Mouse (Mus musculus) splenic B cell, adult 2 months (primary cell): ENCODE data around the gene Sall4.

Experiments used
- DNase-seq: peaks from one replicate; pipeline ENCODE4 v3.0.0-alpha.2; 2011; ENCODE audit warnings: low read depth, low spot score
- H3K27me3 ChIP-seq: 2 replicates; pipeline ENCODE4 v1.6.1; 2012; ENCODE audit warnings: mild to moderate bottlenecking, low read length, moderate library complexity, mixed read lengths; ENCODE audit not compliant: control insufficient read depth, poor library complexity, insufficient read depth, severe bottlenecking
- H3K36me3 ChIP-seq: 2 replicates; pipeline ENCODE4 v1.6.1; 2012; ENCODE audit warnings: mild to moderate bottlenecking, low read length, moderate library complexity, mixed read lengths; ENCODE audit not compliant: control insufficient read depth, poor library complexity, insufficient read depth, severe bottlenecking

Gene Sall4

GRCm38 (mm10) chr2:168734023-168734422 is 33.7 kb downstream of the Sall4 start:
- H3K36me3 ChIP-seq: no peaks in the 10 kb centered on the region
- no peak for DNase-seq
- H3K27me3 ChIP-seq: no peaks in the 10 kb centered on the region; the same call in 1 of the 2 replicates

GRCm38 (mm10) chr2:168731258-168731657 is 36.5 kb downstream of the Sall4 start:
- Histone ChIP-seq H3K27me3 (no peaks in the 10 kb centered on the region), H3K36me3 (no peaks in the 10 kb centered on the region)
- no peak for DNase-seq

GRCm38 (mm10) chr2:168729736-168730135 is 38.0 kb downstream of the Sall4 start:
- no peaks in the 10 kb centered on the region for H3K27me3 ChIP-seq
- H3K36me3 ChIP-seq: no peaks in the 10 kb centered on the region
- no peak for DNase-seq

GRCm38 (mm10) chr2:168728045-168728444 is 39.7 kb downstream of the Sall4 start:
- H3K36me3 ChIP-seq: no peaks in the 10 kb centered on the region
- no peak for DNase-seq
- H3K27me3 ChIP-seq: no peaks in the 10 kb centered on the region

- DNase-seq: no peak
- no peaks in the 10 kb centered on the region for H3K36me3 ChIP-seq
- H3K27me3 ChIP-seq: no peaks in the 10 kb centered on the region
These were observed 41.7 kb downstream of the Sall4 start for GRCm38 (mm10) chr2:168726007-168726406.

- H3K27me3 ChIP-seq: no peaks in the 10 kb centered on the region
- no peak for DNase-seq
- no peaks in the 10 kb centered on the region for H3K36me3 ChIP-seq
These were observed 46.4 kb downstream of the Sall4 start for GRCm38 (mm10) chr2:168721313-168721712.

- no peaks in the 10 kb centered on the region for H3K27me3 ChIP-seq
- no peaks in the 10 kb centered on the region for H3K36me3 ChIP-seq
- no peak for DNase-seq
These were observed 48.0 kb downstream of the Sall4 start for GRCm38 (mm10) chr2:168719742-168720141.

GRCm38 (mm10) chr2:168718735-168719134 is 49.0 kb downstream of the Sall4 start:
- no peaks in the 10 kb centered on the region for H3K36me3 ChIP-seq
- DNase-seq: no peak
- H3K27me3 ChIP-seq: no peaks in the 10 kb centered on the region

- Histone ChIP-seq H3K36me3 (no peaks in the 10 kb centered on the region), H3K27me3 (no peaks in the 10 kb centered on the region)
- DNase-seq: no peak
These were observed 49.5 kb downstream of the Sall4 start for GRCm38 (mm10) chr2:168718267-168718666.

- DNase-seq: no peak
- Histone ChIP-seq H3K36me3 (no peaks in the 10 kb centered on the region), H3K27me3 (no peaks in the 10 kb centered on the region)
These were observed 55.3 kb downstream of the Sall4 start for GRCm38 (mm10) chr2:168712199-168713176.

- H3K27me3 ChIP-seq: no peaks in the 10 kb centered on the region
- DNase-seq: no peak
- no peaks in the 10 kb centered on the region for H3K36me3 ChIP-seq
These were observed 56.8 kb downstream of the Sall4 start for GRCm38 (mm10) chr2:168710979-168711378.

- no peak for DNase-seq
- Histone ChIP-seq H3K27me3 (no peaks in the 10 kb centered on the region), H3K36me3 (no peaks in the 10 kb centered on the region)
These were observed 60.0 kb downstream of the Sall4 start for GRCm38 (mm10) chr2:168707766-168708165.

- H3K36me3 ChIP-seq: no peaks in the 10 kb centered on the region
- H3K27me3 ChIP-seq: no peaks in the 10 kb centered on the region
- DNase-seq: no peak
These were observed 65.5 kb downstream of the Sall4 start for GRCm38 (mm10) chr2:168702266-168702665.
